Mouse (Mus musculus) embryonic fibroblast, embryonic 13.5 days (primary cell): ENCODE measurements around the gene Nsmce3. TPM values are rescaled to one million over a fixed set of nuclear protein-coding genes. Genes with fewer than 3 reads are reported as not detected.
A peak's percentile ranks its signal among the peaks of the same experiment; 100 is the strongest.

ENCODE experiments used
- H3K27ac ChIP-seq: 2 replicates; pipeline ENCODE4 v1.5.1; 2012; ENCODE audit warnings: low read length, control low read depth, inconsistent platforms; ENCODE audit not compliant: insufficient read depth
- H3K4me1 ChIP-seq: 2 replicates; pipeline ENCODE4 v1.6.1; 2011; ENCODE audit warnings: low read length; ENCODE audit not compliant: control insufficient read depth, insufficient read depth
- H3K4me3 ChIP-seq: 2 replicates; pipeline ENCODE4 v1.5.1; 2011; ENCODE audit warnings: mild to moderate bottlenecking, control low read depth, low read length; ENCODE audit not compliant: insufficient read depth
- CTCF ChIP-seq: IDR thresholded peaks from 2 replicates; pipeline ENCODE4 v1.5.1; 2011; ENCODE audit warnings: mild to moderate bottlenecking, control low read depth, low read length, moderate library complexity, borderline replicate concordance; ENCODE audit not compliant: insufficient read depth
- POLR2A ChIP-seq: IDR thresholded peaks from 2 replicates; pipeline ENCODE4 v1.6.1; 2011; ENCODE audit warnings: low read depth, mild to moderate bottlenecking, control low read depth, low read length, moderate library complexity
- polyA plus RNA-seq: library from polyadenylated mRNA; stranded (reverse); fragments of >200 nt; gene quantifications from 2 replicates; pipeline ENCODE4 v1.2.4, GENCODE M21; 2011; ENCODE audit warnings: low read depth; ENCODE audit not compliant: missing spikeins, insufficient read length

Nsmce3 gene
- polyA plus RNA-seq, 1 experiment = 5.4 TPM

DNA sequence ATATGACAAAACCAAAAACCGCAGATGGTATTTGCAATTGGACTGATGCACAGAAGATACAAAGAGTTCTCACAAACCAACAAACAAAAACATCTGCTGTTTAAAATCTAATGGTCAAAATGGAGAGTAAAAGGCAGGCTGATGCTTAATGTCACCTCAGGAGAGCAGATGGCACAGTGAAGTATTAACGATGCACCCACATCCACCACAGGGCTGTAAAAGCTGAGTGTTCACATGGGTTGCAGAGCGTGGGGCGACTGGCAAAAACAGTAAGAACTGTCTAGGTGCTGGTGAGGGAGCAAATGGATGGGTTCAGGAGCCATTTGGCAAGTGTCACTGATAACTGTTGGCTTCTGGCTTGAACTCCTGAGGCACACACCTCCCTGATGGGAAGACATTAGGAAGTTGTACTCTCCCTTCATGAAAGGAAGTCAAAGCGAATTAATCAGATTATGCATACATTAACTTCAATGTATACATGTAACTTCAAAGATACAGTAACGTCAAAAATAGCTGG, 3.2 kb downstream of the Nsmce3 start:
- Histone ChIP-seq H3K4me1 (peaks cover 8% of the 10 kb centered on the region; the same call in 1 of the 2 replicates), H3K4me3 (no peak overlapping the region), H3K27ac (no peak overlapping the region)
- TF ChIP-seq CTCF = no peak
- no peak for TF ChIP-seq POLR2A

- no peak overlapping the region for H3K4me3 ChIP-seq
- H3K27ac ChIP-seq = no peak overlapping the region
- H3K4me1 ChIP-seq = no peaks in the 10 kb centered on the region
- TF ChIP-seq CTCF (no peak), POLR2A (no peak)
Observed at GRCm38 (mm10) chr7:64863538-64863937, 9.3 kb downstream of the Nsmce3 start.

GRCm38 (mm10) chr7:64862978-64863377, 9.8 kb downstream of the Nsmce3 start:
- no peak overlapping the region for H3K4me3 ChIP-seq
- no peak overlapping the region for H3K27ac ChIP-seq
- no peaks in the 10 kb centered on the region for H3K4me1 ChIP-seq
- TF ChIP-seq CTCF (no peak), POLR2A (no peak)

GRCm38 (mm10) chr7:64856526-64857082, 16.2 kb downstream of the Nsmce3 start:
- peak overlapping the region; percentile 21; the same call in 1 of the 2 replicates for H3K4me3 ChIP-seq
- H3K4me1 ChIP-seq = peaks cover 2% of the 10 kb centered on the region
- 0 out of 2 replicates have a peak overlapping the region, but pooled peaks have one; percentile 4 for H3K27ac ChIP-seq
- TF ChIP-seq CTCF = no peak
- TF ChIP-seq POLR2A = no peak

GRCm38 (mm10) chr7:64855976-64856375, 16.8 kb downstream of the Nsmce3 start:
- 0 out of 2 replicates have a peak overlapping the region, but pooled peaks have one; percentile 4 for H3K27ac ChIP-seq
- H3K4me3 ChIP-seq = peak overlapping the region; percentile 34
- TF ChIP-seq POLR2A (no peak), CTCF (no peak)
- H3K4me1 ChIP-seq = peaks cover 2% of the 10 kb centered on the region

DNA sequence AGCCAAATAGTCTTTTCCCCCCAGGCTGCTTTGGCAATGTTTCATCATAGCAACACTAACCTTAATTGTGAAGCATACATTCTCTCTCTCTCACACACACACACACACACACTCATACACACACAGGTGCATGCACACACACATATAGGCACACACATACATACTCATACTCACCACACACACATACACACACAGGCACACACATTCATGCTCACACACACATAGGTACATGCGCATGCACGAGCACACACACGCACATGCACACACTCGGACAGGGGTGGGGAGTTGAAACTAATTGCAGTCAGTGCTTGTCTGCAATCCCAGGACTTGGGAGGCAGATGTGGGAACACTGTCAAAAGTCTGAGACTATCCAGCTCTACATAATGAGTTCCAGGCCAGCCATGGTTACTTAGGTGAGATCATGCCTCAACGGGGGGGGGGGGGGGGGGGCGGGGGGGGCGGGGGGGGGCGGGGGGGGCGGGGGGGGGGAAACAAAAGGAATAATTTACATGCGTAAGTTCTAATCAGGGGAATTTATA, 17.3 kb downstream of the Nsmce3 start:
- H3K4me1 ChIP-seq = peaks cover 2% of the 10 kb centered on the region
- H3K4me3 ChIP-seq = no peak overlapping the region; the same call in 1 of the 2 replicates
- TF ChIP-seq CTCF = no peak
- TF ChIP-seq POLR2A = no peak
- H3K27ac ChIP-seq = no peak overlapping the region

- Histone ChIP-seq H3K27ac (no peak overlapping the region), H3K4me3 (no peak overlapping the region), H3K4me1 (peaks cover 2% of the 10 kb centered on the region)
- TF ChIP-seq CTCF (no peak), POLR2A (no peak)
Observed at GRCm38 (mm10) chr7:64850791-64851190, 22.0 kb downstream of the Nsmce3 start.

DNA sequence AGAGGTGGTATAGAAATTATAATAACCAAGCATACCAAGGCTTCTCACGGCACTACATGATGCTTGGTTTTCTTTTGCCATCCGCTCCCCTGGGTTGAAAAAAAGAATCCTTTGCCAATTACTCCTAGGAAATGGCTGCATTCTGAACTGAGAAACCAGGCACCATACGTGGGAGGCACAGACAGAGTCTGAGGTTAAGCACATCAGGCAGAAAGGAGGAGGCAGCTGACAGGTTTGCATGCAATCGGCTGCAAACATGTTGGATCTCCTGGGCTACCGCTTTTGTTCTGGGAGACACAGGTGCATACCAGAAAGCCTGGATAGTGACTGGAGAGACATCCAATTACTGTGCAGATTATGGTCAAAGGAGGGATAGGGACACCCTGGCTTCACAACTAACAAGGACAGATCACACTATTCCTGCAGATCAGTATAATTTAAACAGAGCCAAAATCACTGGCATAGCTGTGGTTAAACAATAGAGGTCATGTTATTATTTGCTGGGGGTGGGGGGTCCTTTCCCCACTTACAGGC, 25.4 kb downstream of the Nsmce3 start:
- H3K4me3 ChIP-seq = no peak overlapping the region
- TF ChIP-seq CTCF = no peak
- TF ChIP-seq POLR2A = no peak
- no peaks in the 10 kb centered on the region for H3K4me1 ChIP-seq
- no peak overlapping the region for H3K27ac ChIP-seq

- H3K27ac ChIP-seq = no peak overlapping the region
- TF ChIP-seq CTCF = no peak
- no peak for TF ChIP-seq POLR2A
- H3K4me3 ChIP-seq = no peak overlapping the region
- H3K4me1 ChIP-seq = no peaks in the 10 kb centered on the region
Observed at GRCm38 (mm10) chr7:64846061-64846460, 26.7 kb downstream of the Nsmce3 start.
